Mouse (Mus musculus): ENCODE results near the gene Tcf7l1. TPM values are rescaled to one million over a fixed set of nuclear protein-coding genes. Genes with fewer than 3 reads are reported as not detected.

Gene Tcf7l1
- polyA plus RNA-seq, 1 experiment from 2014 or later = 23.8 TPM

DNA sequence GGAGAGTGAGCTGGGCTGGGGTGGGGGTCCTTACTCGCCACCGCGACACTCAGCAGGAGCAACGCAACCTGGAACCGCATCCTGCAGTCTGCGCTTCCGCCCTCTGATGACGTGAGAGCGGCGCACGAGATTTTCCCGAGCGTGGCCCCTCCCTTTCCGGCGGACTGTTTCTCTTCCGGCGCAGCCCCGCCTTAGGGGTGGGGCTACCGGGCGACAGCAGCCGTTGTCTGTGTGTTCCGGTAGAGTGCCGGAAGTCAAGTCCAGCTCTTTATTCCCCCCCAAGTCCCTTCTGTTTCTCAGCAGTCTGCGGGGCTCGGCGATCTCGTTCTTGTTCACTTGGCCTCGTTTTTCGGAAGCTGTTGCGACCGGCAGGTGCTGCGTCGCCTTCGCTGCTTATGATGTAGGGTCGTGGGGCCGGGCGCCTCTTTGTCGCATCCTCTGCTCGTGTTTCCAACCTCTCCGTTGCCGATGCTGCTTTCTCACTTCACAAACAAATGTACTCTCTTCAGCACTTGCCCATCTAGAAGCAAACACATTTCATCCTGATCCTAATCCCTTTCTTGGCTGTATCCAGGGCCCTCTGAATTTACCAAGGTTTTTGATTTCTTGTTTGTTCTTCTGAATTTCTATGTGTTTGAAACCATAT lies 172.3 kb downstream of the Tcf7l1 start, which contains the start of gene Tgoln1:
Gene Tgoln1 (minus strand): TSS at position 358 of the 646 bp plus-strand sequence.
- H3K9ac ChIP-seq (ENCODE audit: low read depth, low read length) = peak within 1 kb of the TSS; percentile 74
- peaks cover 13% of the 10 kb centered on the region for H3K36me3 ChIP-seq (ENCODE audit: insufficient read depth, low read length)
- DNase-seq (ENCODE audit: low spot score) (peak; percentile 98), ATAC-seq (replicated peaks; ENCODE audit: low FRiP score, low read depth) (peak; percentile 95)
- H3K27me3 ChIP-seq (ENCODE audit: insufficient read depth, low read length) = no peaks in the 10 kb centered on the region
- WGBS = under 1% methylated on average over 41 of the region's 41 CpGs
- H3K4me2 ChIP-seq (ENCODE audit: low read length) = peak within 1 kb of the TSS; percentile 82
- peaks cover 14% of the 10 kb centered on the region for H3K4me1 ChIP-seq (replicated peaks; ENCODE audit: insufficient read depth, low read length)
- H3K4me3 ChIP-seq (replicated peaks; ENCODE audit: low read depth, low read length) = peak within 1 kb of the TSS; percentile 81
- H3K27ac ChIP-seq = peak within 1 kb of the TSS; percentile 95
- no peaks in the 10 kb centered on the region for H3K9me3 ChIP-seq (replicated peaks; ENCODE audit: low read length)
- no peak for TF ChIP-seq CTCF (IDR thresholded peaks at IDR 0.05; ENCODE audit: low read depth)

DNA sequence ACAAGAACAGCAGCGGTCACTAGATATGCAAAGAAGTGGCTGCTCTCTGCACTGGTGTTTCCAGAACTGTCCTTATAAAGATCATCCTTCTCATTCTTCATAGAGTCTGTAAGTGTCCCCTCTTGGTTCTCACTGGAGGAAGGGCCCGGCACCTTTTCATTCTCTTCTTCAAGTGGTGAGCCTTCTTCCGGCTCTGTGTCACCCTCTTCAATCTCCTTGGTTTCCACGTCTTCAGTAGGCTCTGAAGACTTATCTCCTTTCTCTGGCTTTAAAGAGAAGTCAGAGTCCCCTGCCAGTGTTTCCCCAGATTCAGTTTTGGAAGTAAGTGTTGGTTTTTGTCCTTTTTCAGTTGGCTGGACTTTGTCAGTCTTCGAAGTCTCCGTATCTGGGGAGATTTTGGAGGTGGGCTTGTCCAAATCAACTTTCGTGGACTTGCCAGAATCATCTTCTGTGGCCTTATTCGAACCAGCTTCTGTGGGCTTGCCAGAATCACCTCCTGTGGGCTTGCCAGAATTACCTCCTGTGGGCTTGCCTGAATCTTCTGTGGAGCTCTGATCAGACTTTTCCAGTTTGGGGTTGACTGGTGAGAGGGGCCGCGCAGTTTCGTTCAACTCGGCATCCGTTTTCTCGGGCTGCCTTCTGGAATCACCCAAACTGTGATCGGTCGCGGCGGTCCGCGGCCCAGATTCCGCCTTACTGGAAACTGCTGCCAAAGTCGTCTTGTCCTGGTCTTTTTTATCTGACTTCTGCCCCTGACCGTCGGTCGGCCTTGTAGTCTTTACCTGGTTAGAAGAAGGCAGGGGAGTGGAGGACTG lies 173.3 kb downstream of the Tcf7l1 start:
- peak overlapping the region; percentile 74 for H3K9ac ChIP-seq (ENCODE audit: low read depth, low read length)
- H3K4me1 ChIP-seq (replicated peaks; ENCODE audit: insufficient read depth, low read length) = peaks cover 14% of the 10 kb centered on the region
- H3K4me3 ChIP-seq (replicated peaks; ENCODE audit: low read depth, low read length) = peak overlapping the region; percentile 81
- H3K27me3 ChIP-seq (ENCODE audit: insufficient read depth, low read length) = no peaks in the 10 kb centered on the region
- ATAC-seq (replicated peaks; ENCODE audit: low FRiP score, low read depth) (no peak), DNase-seq (ENCODE audit: low spot score) (no peak)
- peak overlapping the region; percentile 82 for H3K4me2 ChIP-seq (ENCODE audit: low read length)
- peak overlapping the region; percentile 37 for H3K27ac ChIP-seq
- no peaks in the 10 kb centered on the region for H3K9me3 ChIP-seq (replicated peaks; ENCODE audit: low read length)
- no peak for TF ChIP-seq CTCF (IDR thresholded peaks at IDR 0.05; ENCODE audit: low read depth)
- peaks cover 23% of the 10 kb centered on the region for H3K36me3 ChIP-seq (ENCODE audit: insufficient read depth, low read length)
- 24% methylated on average over 25 of the region's 25 CpGs for WGBS

GRCm38 (mm10) chr6:72615151-72615550 lies 173.9 kb downstream of the Tcf7l1 start:
- H3K36me3 ChIP-seq (ENCODE audit: insufficient read depth, low read length) = peaks cover 28% of the 10 kb centered on the region
- H3K27me3 ChIP-seq (ENCODE audit: insufficient read depth, low read length) = no peaks in the 10 kb centered on the region
- 0 out of 2 replicates have a peak overlapping the region, but pooled peaks have one; percentile 74 for H3K9ac ChIP-seq (ENCODE audit: low read depth, low read length)
- peak overlapping the region; percentile 81 for H3K4me3 ChIP-seq (replicated peaks; ENCODE audit: low read depth, low read length)
- TF ChIP-seq CTCF (IDR thresholded peaks at IDR 0.05; ENCODE audit: low read depth) = no peak
- no peaks in the 10 kb centered on the region for H3K9me3 ChIP-seq (replicated peaks; ENCODE audit: low read length)
- ATAC-seq (replicated peaks; ENCODE audit: low FRiP score, low read depth) = no peak
- DNase-seq (ENCODE audit: low spot score) = no peak
- 51% methylated on average over 2 of the region's 2 CpGs for WGBS
- H3K4me1 ChIP-seq (replicated peaks; ENCODE audit: insufficient read depth, low read length) = peaks cover 14% of the 10 kb centered on the region
- H3K27ac ChIP-seq = no peak overlapping the region
- peak overlapping the region; percentile 82 for H3K4me2 ChIP-seq (ENCODE audit: low read length)

DNA sequence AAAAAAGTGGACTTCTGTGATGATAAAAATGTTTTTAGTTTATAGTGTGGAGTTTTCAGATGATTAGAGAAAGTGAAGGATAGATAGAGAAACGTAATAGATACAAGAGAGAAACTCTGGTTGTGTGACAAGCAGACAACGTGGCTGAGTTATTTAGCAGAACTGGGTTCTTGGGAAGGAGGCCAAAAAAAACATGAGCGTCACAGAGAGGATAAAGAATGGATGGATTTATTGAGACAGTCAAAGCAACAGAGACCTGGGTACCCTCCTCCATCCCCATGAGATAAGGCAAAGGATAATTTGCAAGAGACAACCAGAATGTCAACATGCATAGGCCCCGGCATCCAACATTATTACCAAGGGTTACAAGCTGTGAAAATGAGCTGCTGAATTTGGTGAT lies 178.8 kb downstream of the Tcf7l1 start:
- no peaks in the 10 kb centered on the region for H3K27me3 ChIP-seq (ENCODE audit: insufficient read depth, low read length)
- TF ChIP-seq CTCF (IDR thresholded peaks at IDR 0.05; ENCODE audit: low read depth) = no peak
- peaks cover 58% of the 10 kb centered on the region for H3K36me3 ChIP-seq (ENCODE audit: insufficient read depth, low read length)
- DNase-seq (ENCODE audit: low spot score) (no peak), ATAC-seq (replicated peaks; ENCODE audit: low FRiP score, low read depth) (no peak)
- WGBS = 27% methylated on average over 4 of the region's 4 CpGs
- H3K4me1 ChIP-seq (replicated peaks; ENCODE audit: insufficient read depth, low read length) = peaks cover 10% of the 10 kb centered on the region; the same call in 1 of the 2 replicates
- H3K27ac ChIP-seq = no peak overlapping the region
- no peak overlapping the region for H3K9ac ChIP-seq (ENCODE audit: low read depth, low read length)
- H3K4me2 ChIP-seq (ENCODE audit: low read length) = no peak overlapping the region
- H3K4me3 ChIP-seq (replicated peaks; ENCODE audit: low read depth, low read length) = no peak overlapping the region
- no peaks in the 10 kb centered on the region for H3K9me3 ChIP-seq (replicated peaks; ENCODE audit: low read length)

DNA sequence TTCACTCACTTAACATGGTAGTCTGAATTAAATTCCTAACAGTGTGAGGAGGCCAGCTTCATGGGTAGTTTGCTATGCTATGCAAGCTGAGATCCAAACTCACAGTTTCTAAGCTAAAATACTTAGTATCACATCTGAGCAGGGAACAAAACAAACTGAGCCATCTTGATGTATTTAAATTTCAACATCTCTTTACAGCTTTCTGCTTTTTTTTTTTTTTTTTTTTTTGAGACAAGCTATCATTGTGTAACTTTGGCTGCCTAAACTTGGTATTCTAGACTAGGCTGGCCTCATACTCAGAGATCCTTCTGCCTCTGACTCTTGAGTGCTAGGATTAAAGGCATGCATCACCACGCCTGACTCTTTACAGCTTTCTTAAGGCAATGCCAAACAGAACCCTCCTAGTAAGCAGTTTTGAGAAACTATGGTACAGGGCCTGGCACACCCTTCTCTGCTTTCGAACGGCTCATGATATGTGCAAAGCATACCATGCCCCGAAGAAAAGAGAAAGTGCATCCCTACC lies 180.3 kb downstream of the Tcf7l1 start:
- Histone ChIP-seq H3K27ac (no peak overlapping the region), H3K9me3 (replicated peaks; ENCODE audit: low read length) (no peaks in the 10 kb centered on the region), H3K9ac (ENCODE audit: low read depth, low read length) (no peak overlapping the region), H3K4me2 (ENCODE audit: low read length) (no peak overlapping the region), H3K4me1 (replicated peaks; ENCODE audit: insufficient read depth, low read length) (no peaks in the 10 kb centered on the region), H3K36me3 (ENCODE audit: insufficient read depth, low read length) (peaks cover 56% of the 10 kb centered on the region), H3K4me3 (replicated peaks; ENCODE audit: low read depth, low read length) (no peak overlapping the region), H3K27me3 (ENCODE audit: insufficient read depth, low read length) (no peaks in the 10 kb centered on the region)
- 96% methylated on average over 4 of the region's 4 CpGs for WGBS
- TF ChIP-seq CTCF (IDR thresholded peaks at IDR 0.05; ENCODE audit: low read depth) = no peak
- ATAC-seq (replicated peaks; ENCODE audit: low FRiP score, low read depth) = no peak
- no peak for DNase-seq (ENCODE audit: low spot score)

DNA sequence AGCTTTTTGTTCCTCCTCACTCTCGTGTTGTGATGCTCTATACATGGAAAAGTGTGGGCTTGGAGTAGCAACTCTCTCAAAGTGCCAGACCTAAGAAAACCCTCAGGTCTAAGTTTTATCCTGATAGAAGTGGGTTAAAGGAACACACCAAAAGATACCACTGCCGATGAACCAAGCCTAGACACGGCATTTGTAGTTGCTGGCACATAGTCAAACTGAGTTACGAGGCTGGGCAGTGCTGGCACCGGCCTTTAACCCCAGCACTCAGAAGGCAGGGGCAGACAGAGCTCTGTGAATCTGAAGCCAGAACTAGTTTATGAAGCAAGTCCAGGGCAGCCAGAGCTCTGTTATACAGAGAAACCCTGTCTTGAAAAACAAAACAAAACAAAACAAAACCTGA lies 181.4 kb downstream of the Tcf7l1 start:
- no peak for TF ChIP-seq CTCF (IDR thresholded peaks at IDR 0.05; ENCODE audit: low read depth)
- Histone ChIP-seq H3K36me3 (ENCODE audit: insufficient read depth, low read length) (peaks cover 51% of the 10 kb centered on the region), H3K27me3 (ENCODE audit: insufficient read depth, low read length) (no peaks in the 10 kb centered on the region), H3K4me1 (replicated peaks; ENCODE audit: insufficient read depth, low read length) (no peaks in the 10 kb centered on the region), H3K4me3 (replicated peaks; ENCODE audit: low read depth, low read length) (no peak overlapping the region), H3K9me3 (replicated peaks; ENCODE audit: low read length) (no peaks in the 10 kb centered on the region), H3K9ac (ENCODE audit: low read depth, low read length) (no peak overlapping the region), H3K4me2 (ENCODE audit: low read length) (no peak overlapping the region), H3K27ac (no peak overlapping the region)
- DNase-seq (ENCODE audit: low spot score) (no peak), ATAC-seq (replicated peaks; ENCODE audit: low FRiP score, low read depth) (no peak)
- 75% methylated on average over 5 of the region's 5 CpGs for WGBS

Measured in kidney, postnatal 0 days (tissue).